Mouse (Mus musculus): Measurements from ENCODE around the gene Bcl7c.
"Not testable (repeated sequence)": the region's sequence is repeated elsewhere in the genome, so short reads cannot be mapped to it uniquely, and the experiment has no call there.

Bcl7c gene

GRCm38 (mm10) chr7:127708207-127709078, at the start of gene Bcl7c:
TSS of gene Bcl7c (minus strand) at chr7:127708933.
- peak; percentile 81 to 88 for DNase-seq (ENCODE audit: low spot score in 2 of 2)

- DNase-seq (ENCODE audit: low spot score in 2 of 2): no peak
Observed at GRCm38 (mm10) chr7:127753741-127754140, 45.0 kb upstream of the Bcl7c start.

- no peak for DNase-seq (ENCODE audit: low spot score in 2 of 2)
Observed at GRCm38 (mm10) chr7:127753158-127753557, 44.4 kb upstream of the Bcl7c start.

- DNase-seq (ENCODE audit: low spot score in 2 of 2): no peak
Observed at GRCm38 (mm10) chr7:127752069-127752468, 43.3 kb upstream of the Bcl7c start.

GRCm38 (mm10) chr7:127751619-127752018, 42.9 kb upstream of the Bcl7c start:
- no peak for DNase-seq (ENCODE audit: low spot score in 2 of 2)

- peak; percentile 62 to 64 for DNase-seq (ENCODE audit: low spot score in 2 of 2)
Observed at GRCm38 (mm10) chr7:127750131-127751127, 41.7 kb upstream of the Bcl7c start.

- DNase-seq (ENCODE audit: low spot score in 2 of 2): no peak
Observed at GRCm38 (mm10) chr7:127748235-127748560, 39.5 kb upstream of the Bcl7c start.

- DNase-seq (ENCODE audit: low spot score in 2 of 2): no peak
Observed at GRCm38 (mm10) chr7:127747559-127748234, 39.0 kb upstream of the Bcl7c start.

GRCm38 (mm10) chr7:127746494-127747491, 38.1 kb upstream of the Bcl7c start:
- DNase-seq (ENCODE audit: low spot score in 2 of 2): no peak

GRCm38 (mm10) chr7:127745652-127746493, 37.1 kb upstream of the Bcl7c start:
- DNase-seq (ENCODE audit: low spot score in 2 of 2): peak; percentile 98

- DNase-seq (ENCODE audit: low spot score in 2 of 2): peak; percentile 95 to 96
Observed at GRCm38 (mm10) chr7:127745251-127745651, 36.5 kb upstream of the Bcl7c start.

GRCm38 (mm10) chr7:127744366-127745045, 35.8 kb upstream of the Bcl7c start, which contains the start of gene Fbxl19:
TSS of gene Fbxl19 (plus strand) at chr7:127744543.
- DNase-seq (ENCODE audit: low spot score in 2 of 2): peak; percentile 83 to 84

- DNase-seq (ENCODE audit: low spot score in 2 of 2): not testable (repeated sequence)
Observed at GRCm38 (mm10) chr7:127732066-127732465, 23.3 kb upstream of the Bcl7c start, which contains the start of gene Ctf2. TSS of gene Ctf2 (minus strand) at chr7:127732166.

GRCm38 (mm10) chr7:127730170-127730569, 21.4 kb upstream of the Bcl7c start:
- no peak for DNase-seq (ENCODE audit: low spot score in 2 of 2)

- DNase-seq (ENCODE audit: low spot score in 2 of 2): no peak
Observed at GRCm38 (mm10) chr7:127727898-127728297, 19.2 kb upstream of the Bcl7c start.

GRCm38 (mm10) chr7:127725924-127726323, 17.2 kb upstream of the Bcl7c start:
- no peak for DNase-seq (ENCODE audit: low spot score in 2 of 2)

GRCm38 (mm10) chr7:127725490-127725889, 16.8 kb upstream of the Bcl7c start:
- no peak for DNase-seq (ENCODE audit: low spot score in 2 of 2)

- no peak for DNase-seq (ENCODE audit: low spot score in 2 of 2)
Observed at GRCm38 (mm10) chr7:127719258-127719657, 10.5 kb upstream of the Bcl7c start.

GRCm38 (mm10) chr7:127718339-127718738, 9.6 kb upstream of the Bcl7c start:
- no peak for DNase-seq (ENCODE audit: low spot score in 2 of 2)
